Mouse (Mus musculus) embryonic facial prominence, embryonic 10.5 days (tissue): Measurements from ENCODE around the gene Cradd. TPM values are rescaled to one million over a fixed set of nuclear protein-coding genes. Genes with fewer than 3 reads are reported as not detected.

Experiments
- DNase-seq: peaks from one replicate; pipeline ENCODE4 v3.0.0-alpha.2; 2017; ENCODE audit warnings: low spot score
- H3K27ac ChIP-seq: fragments of 300-500 bp; sonication (generic); replicated peaks from 2 replicates; pipeline ENCODE4 v1.5.1; 2016; ENCODE audit warnings: mild to moderate bottlenecking
- H3K27me3 ChIP-seq: fragments of 300-500 bp; sonication (generic); replicated peaks from 2 replicates; pipeline ENCODE4 v1.6.1; 2016; ENCODE audit warnings: low read depth, mild to moderate bottlenecking; ENCODE audit not compliant: poor library complexity, severe bottlenecking
- H3K36me3 ChIP-seq: fragments of 300-500 bp; sonication (generic); replicated peaks from 2 replicates; pipeline ENCODE4 v1.6.1; 2016; ENCODE audit warnings: mild to moderate bottlenecking, moderate library complexity
- H3K4me1 ChIP-seq: fragments of 300-500 bp; sonication (generic); 2 replicates; pipeline ENCODE4 v1.6.1; 2016
- H3K4me3 ChIP-seq: fragments of 300-500 bp; sonication (generic); 2 replicates; pipeline ENCODE4 v1.5.1; 2016; ENCODE audit warnings: mild to moderate bottlenecking, moderate library complexity
- H3K9me3 ChIP-seq: fragments of 300-500 bp; sonication (generic); 2 replicates; pipeline ENCODE4 v1.6.1; 2016; ENCODE audit warnings: mild to moderate bottlenecking
- WGBS: fragments of 180-500 bp; shearing (Covaris S2); methylation state at CpG from one replicate; pipeline ENCODE4 v1.1.7; 2016; 5-methylcytosine and 5-hydroxymethylcytosine counted together
- polyA plus RNA-seq: library from polyadenylated mRNA; unstranded; fragments of >200 nt; fragmentation: Nextera tagmentation; extraction: Ambion mirVana; gene quantifications from 2 replicates; pipeline ENCODE4 v1.2.1, GENCODE M21; 2016

Cradd gene
- polyA plus RNA-seq, 1 experiment from 2014 or later: 13.5 TPM

DNA sequence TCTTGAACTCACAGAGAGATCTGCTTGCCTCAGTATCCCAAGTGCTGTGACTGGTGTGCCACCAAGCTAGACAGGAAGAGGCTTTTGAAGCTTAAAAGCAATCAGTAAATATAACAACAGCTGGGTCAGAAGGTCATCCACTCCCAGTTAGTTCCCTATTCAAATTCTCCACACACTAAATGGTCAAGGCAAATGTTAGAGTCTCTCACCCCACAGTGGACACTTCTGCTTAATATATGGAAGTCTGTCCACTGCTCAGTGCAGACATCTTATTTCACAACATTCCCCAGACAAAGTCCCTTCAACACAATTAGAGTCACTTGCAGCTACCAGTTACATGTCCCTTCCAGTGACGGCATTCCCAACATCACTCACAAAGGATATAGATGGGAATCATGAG lies 44.5 kb downstream of the Cradd start:
- H3K27ac ChIP-seq: no peak overlapping the region
- H3K4me3 ChIP-seq: no peak overlapping the region
- H3K27me3 ChIP-seq: no peaks in the 10 kb centered on the region
- 92% methylated on average over 1 of the region's 1 CpGs for WGBS
- DNase-seq: no peak
- H3K36me3 ChIP-seq: no peaks in the 10 kb centered on the region
- H3K4me1 ChIP-seq: peaks cover 9% of the 10 kb centered on the region; the same call in 1 of the 2 replicates
- H3K9me3 ChIP-seq: no peaks in the 10 kb centered on the region

DNA sequence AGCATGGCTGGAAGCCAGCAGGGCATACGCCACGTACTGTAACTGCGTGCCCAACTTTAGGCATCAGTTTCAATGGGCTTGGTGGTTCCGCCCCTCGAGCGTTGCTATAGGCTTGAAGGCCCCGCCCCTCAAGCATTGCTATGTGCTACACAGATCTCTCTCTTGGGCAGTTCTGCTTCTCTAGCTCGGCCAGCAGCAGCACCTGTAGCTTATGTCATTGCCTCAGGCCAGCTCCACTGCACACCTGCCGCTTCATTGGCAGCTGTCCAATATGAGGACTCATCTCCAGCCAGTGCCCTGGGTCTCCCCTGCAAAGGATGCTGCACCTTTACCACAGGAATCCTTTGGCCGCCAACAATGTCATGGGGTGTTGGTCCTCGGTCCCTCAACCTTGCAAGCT lies 45.8 kb downstream of the Cradd start:
- Histone ChIP-seq H3K36me3 (no peaks in the 10 kb centered on the region), H3K9me3 (no peaks in the 10 kb centered on the region), H3K27me3 (no peaks in the 10 kb centered on the region), H3K4me1 (peaks cover 9% of the 10 kb centered on the region; the same call in 1 of the 2 replicates), H3K4me3 (no peak overlapping the region), H3K27ac (no peak overlapping the region)
- no peak for DNase-seq
- 90% methylated on average over 11 of the region's 11 CpGs for WGBS

DNA sequence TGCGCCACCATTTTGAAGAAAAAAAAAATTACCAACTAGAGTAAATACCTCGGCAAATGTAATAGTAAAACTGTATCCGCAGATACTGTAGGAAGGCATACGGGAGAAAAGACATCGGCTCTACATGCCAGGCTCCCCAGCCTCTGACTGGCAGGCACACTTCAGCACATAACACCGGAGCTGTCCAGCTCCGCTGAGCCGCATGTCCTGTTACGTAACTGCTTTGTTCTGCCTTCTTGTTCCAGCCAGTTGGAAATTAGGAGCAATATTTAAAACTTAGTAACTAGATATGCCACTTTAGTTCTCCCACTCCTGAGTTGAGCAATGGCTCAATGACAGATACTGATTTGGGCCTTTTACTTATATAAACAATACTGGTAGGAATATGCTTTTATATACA lies 48.4 kb downstream of the Cradd start:
- H3K4me3 ChIP-seq: no peak overlapping the region

DNA sequence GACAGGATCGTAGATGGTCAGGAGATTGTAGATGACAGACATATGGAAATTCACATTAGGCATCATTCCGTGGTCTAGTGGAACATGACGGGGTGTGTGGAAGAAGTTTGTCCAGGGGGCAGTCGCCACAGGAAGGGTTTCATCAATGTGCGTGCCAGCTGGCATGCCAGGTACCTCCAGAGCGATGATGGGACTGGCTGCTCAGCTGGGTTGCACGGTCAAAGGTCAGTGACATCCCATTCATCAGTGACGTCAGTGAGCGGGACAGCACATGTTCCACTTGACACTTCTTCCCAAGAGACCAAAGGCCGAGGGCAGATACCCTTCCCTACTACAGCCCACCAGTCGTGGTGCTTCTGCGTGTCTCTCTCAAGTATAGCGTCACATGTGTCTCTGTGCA lies 50.7 kb downstream of the Cradd start:
- H3K27me3 ChIP-seq: no peaks in the 10 kb centered on the region
- 84% methylated on average over 13 of the region's 13 CpGs for WGBS
- peaks cover 3% of the 10 kb centered on the region; the same call in 1 of the 2 replicates for H3K36me3 ChIP-seq
- no peaks in the 10 kb centered on the region for H3K9me3 ChIP-seq
- no peak overlapping the region for H3K27ac ChIP-seq
- no peak overlapping the region for H3K4me3 ChIP-seq
- DNase-seq: no peak
- no peaks in the 10 kb centered on the region for H3K4me1 ChIP-seq

More for the DNA sequence above, 48.4 kb downstream of the Cradd start:
- Histone ChIP-seq H3K27me3 (no peaks in the 10 kb centered on the region), H3K27ac (no peak overlapping the region), H3K4me1 (no peaks in the 10 kb centered on the region), H3K36me3 (peaks cover 3% of the 10 kb centered on the region; the same call in 1 of the 2 replicates), H3K9me3 (no peaks in the 10 kb centered on the region)
- 93% methylated on average over 9 of the region's 9 CpGs for whole genome bisulfite sequencing
- no peak for DNase-seq

DNA sequence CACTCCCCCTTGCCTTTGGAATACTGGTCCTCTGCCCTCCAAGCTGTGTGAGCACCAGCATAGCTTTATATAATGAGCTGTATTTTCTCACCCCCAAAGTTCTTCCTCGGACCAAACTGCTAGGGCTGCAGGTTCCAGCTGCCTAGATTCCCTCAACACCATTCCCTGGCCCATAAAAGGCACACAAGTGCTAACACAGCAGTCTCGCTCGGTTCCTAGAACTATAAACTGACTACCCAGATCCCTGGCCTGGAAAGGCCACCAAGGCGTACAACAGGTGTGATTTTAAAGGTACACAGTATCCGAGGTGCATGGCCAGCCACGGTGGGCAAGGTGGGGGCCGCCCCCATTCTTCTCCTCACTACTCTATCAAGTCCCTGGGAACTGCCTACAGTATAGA lies 54.8 kb downstream of the Cradd start:
- peaks cover 3% of the 10 kb centered on the region; the same call in 1 of the 2 replicates for H3K36me3 ChIP-seq

DNA sequence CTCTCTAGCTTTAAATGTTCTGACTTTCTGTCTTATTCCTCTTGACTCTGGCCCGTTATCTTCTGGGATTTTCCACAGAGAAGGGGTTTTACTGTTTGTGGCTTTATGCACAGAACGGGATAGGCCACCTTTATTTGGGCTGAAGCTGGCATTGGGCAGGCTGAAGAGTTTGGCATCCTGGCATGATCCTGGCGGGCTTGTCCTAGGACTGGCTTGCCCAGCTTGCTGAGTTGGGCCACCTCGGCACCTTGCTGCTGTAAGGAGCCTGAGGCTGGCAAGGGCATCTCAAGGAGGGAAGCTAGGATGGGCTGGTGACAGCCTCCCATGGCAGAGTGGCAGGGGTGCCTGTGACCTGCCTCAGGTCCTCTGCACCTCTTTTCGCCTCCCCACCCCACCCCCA lies 55.6 kb downstream of the Cradd start:
- DNase-seq: no peak
- Histone ChIP-seq H3K36me3 (peaks cover 3% of the 10 kb centered on the region; the same call in 1 of the 2 replicates), H3K27ac (no peak overlapping the region), H3K9me3 (no peaks in the 10 kb centered on the region), H3K4me3 (no peak overlapping the region), H3K4me1 (peaks cover 36% of the 10 kb centered on the region), H3K27me3 (peaks cover 28% of the 10 kb centered on the region)
- WGBS: 82% methylated on average over 5 of the region's 5 CpGs

More for the DNA sequence above, 54.8 kb downstream of the Cradd start:
- H3K4me1 ChIP-seq: peaks cover 34% of the 10 kb centered on the region
- 92% methylated on average over 7 of the region's 7 CpGs for WGBS
- no peak overlapping the region for H3K27ac ChIP-seq
- H3K27me3 ChIP-seq: peaks cover 20% of the 10 kb centered on the region
- H3K9me3 ChIP-seq: no peaks in the 10 kb centered on the region
- H3K4me3 ChIP-seq: no peak overlapping the region
- DNase-seq: no peak

DNA sequence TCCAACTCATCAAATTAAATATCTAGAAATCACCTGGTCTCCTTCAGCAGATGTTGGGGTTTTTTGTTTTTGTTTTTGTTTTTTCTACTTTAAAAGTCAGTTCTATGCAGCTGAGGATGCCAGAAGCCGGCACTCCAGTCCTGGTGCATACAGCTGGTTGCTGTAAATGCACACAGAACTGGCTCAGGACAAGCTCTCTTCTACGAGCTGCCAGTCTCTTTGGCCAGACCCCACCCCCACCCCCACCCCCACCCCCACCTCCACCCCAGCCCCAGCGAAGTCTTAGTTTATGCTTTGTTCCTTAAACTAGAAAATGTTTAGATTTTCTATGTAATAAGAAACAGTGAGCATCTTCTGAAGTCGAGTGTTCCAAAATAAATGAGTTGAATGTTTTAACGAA lies 57.0 kb downstream of the Cradd start:
- Histone ChIP-seq H3K36me3 (no peaks in the 10 kb centered on the region), H3K27ac (no peak overlapping the region), H3K9me3 (no peaks in the 10 kb centered on the region), H3K4me1 (peaks cover 48% of the 10 kb centered on the region), H3K27me3 (peaks cover 40% of the 10 kb centered on the region), H3K4me3 (no peak overlapping the region)
- no peak for DNase-seq
- 28% methylated on average over 5 of the region's 5 CpGs for WGBS

DNA sequence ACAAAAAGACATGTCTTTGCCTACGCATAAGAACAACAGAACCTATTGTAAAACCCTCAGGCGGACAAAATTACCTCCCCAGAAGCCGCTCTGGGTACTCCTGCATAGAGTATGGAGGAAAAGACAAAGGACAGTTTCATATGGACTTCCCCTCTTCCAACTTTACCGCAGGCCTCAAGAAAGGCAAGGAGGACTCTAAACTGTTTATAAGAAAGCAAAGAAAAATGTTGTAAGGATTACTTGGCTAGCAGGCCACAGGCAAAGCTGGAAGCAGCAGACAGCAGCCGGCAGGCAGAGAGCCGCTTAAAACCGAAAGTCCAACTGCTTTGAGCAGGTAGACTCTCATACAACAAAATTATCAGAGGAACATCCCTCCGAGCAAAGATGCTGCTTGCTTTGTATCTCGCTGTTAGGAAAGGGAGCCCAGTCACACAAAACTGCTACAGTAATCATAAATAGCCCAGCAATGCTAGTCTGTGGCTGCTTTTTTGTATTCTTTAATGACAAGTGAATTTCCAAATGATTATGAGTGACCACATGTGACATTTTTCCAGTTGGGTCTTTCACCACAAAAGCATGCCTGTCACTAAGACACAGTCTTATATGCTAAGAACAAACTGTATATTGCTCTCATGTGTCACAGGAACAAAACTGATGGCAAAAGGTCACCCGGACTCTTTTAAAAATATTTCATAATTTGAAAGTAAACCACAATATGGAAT lies 57.7 kb downstream of the Cradd start:
- H3K27ac ChIP-seq: peak overlapping the region; percentile 21; the same call in 1 of the 2 replicates
- H3K36me3 ChIP-seq: no peaks in the 10 kb centered on the region
- no peaks in the 10 kb centered on the region for H3K9me3 ChIP-seq
- peaks cover 40% of the 10 kb centered on the region for H3K27me3 ChIP-seq
- H3K4me1 ChIP-seq: peaks cover 48% of the 10 kb centered on the region
- DNase-seq: peak; percentile 28
- H3K4me3 ChIP-seq: peak overlapping the region; percentile 19; the same call in 1 of the 2 replicates
- 28% methylated on average over 10 of the region's 10 CpGs for WGBS

DNA sequence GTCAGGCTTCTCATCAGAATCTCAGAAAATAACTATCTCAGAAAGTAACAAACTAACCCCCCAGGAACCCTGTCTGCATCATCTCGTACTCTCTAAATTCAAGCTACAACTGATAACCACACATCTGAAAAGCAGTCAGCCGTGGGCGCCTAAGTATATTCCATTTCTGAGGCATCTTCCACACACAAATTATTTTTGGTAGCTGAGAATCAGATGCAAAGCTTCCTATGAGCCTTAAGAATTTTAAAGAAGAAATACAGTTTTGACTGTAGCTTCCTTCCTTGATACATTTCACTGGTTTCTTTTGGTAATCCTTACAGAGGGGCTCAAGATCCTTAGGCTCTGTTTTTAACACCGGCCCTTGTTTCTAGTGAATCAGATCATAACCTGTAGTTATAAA lies 58.4 kb downstream of the Cradd start:
- no peaks in the 10 kb centered on the region for H3K36me3 ChIP-seq
- peaks cover 40% of the 10 kb centered on the region for H3K27me3 ChIP-seq
- DNase-seq: no peak
- WGBS: 40% methylated on average over 4 of the region's 4 CpGs
- H3K4me1 ChIP-seq: peaks cover 48% of the 10 kb centered on the region
- H3K9me3 ChIP-seq: no peaks in the 10 kb centered on the region
- H3K27ac ChIP-seq: no peak overlapping the region
- H3K4me3 ChIP-seq: peak overlapping the region; percentile 62; the same call in 1 of the 2 replicates

DNA sequence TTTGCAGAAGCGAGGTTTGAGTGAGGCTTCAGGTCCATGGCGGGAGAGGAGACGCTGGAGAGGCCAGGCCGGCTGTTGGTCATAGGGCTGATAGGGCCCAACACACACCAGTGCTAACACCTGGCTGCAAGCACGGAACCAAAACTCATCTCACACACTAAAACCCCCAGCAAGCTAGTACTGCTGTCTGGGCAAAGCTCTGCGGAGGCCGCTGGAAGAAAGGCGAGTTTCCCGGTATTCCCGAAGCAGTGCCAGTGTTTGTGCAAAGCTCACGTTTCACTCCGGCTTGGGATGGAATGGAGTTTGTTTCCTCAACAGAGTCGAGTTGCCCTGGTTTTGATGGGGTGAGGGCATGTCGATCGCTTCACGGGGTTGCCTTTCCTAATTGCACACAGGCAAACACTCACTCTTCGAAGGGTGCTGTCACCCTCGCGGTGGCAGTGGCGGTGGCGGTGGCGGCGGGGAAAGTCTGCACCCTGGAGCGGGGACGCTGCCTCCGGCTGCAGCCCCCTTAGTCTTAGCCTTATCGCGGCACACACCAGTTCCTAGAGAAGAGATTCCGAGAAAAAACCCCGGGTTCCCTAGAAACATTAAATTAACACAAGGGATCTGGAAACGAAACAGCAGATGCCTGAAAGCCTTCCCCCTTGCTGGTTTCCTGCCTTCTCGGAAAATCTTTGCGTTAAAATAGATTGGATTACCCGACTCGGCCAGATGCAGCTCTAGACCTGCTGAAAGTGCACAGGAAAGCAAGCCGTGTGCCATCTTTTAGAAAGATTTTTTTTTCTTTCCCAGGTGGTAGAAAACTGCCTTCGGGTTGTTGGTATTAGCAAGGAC lies 59.2 kb downstream of the Cradd start:
- peak; percentile 73 for DNase-seq
- Histone ChIP-seq H3K36me3 (no peaks in the 10 kb centered on the region), H3K9me3 (no peaks in the 10 kb centered on the region), H3K4me1 (peaks cover 48% of the 10 kb centered on the region), H3K27me3 (peaks cover 40% of the 10 kb centered on the region), H3K27ac (peak overlapping the region; percentile 76), H3K4me3 (peak overlapping the region; percentile 62)
- 2% methylated on average over 37 of the region's 37 CpGs for WGBS

DNA sequence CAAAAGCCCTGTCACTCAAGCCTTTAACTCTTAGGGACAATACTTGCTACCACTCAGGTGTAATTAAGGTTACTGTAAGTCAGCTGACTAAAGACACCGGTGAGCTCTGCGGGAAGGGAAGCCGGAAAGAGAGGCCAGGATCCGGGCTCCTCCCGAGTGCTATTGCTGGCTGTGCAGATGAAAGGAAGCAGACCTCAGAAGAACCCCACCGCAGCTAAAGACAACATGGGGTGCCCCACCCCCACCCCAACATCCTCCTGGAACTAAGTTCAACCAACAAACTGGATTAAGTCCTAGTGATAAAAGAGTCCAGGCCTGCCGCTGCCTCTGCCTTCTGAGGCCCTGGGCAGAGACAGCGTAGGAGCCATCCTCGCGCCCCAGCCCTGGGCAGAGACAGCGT lies 61.5 kb downstream of the Cradd start:
- peak; percentile 32 for DNase-seq
- peaks cover 40% of the 10 kb centered on the region for H3K27me3 ChIP-seq
- no peaks in the 10 kb centered on the region for H3K36me3 ChIP-seq
- H3K9me3 ChIP-seq: no peaks in the 10 kb centered on the region
- H3K27ac ChIP-seq: no peak overlapping the region; the same call in 1 of the 2 replicates
- H3K4me3 ChIP-seq: no peak overlapping the region
- 12% methylated on average over 11 of the region's 11 CpGs for WGBS
- H3K4me1 ChIP-seq: peaks cover 51% of the 10 kb centered on the region

DNA sequence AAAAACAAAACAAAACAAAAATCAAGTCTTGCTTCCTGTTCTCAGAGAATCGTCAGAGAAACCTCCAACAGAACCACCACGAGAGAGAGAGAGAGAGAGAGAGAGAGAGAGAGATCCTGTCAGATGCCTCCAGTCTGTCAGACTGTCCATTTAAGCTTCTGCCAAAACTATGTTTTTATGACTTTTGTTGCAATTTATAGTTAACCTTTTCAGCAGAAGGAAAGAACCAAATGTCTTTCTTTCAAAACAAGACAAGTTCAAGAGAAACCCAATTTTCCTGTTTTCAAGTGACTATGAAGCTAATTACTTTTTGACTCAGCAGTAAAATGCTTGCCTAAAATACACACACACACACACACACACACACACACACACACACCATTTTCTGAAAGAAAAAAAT lies 62.7 kb downstream of the Cradd start:
- no peaks in the 10 kb centered on the region for H3K9me3 ChIP-seq
- peaks cover 47% of the 10 kb centered on the region for H3K4me1 ChIP-seq
- no peak for DNase-seq
- no peaks in the 10 kb centered on the region for H3K36me3 ChIP-seq
- no peak overlapping the region for H3K4me3 ChIP-seq
- peaks cover 36% of the 10 kb centered on the region for H3K27me3 ChIP-seq
- WGBS: 26% methylated on average over 2 of the region's 2 CpGs
- no peak overlapping the region for H3K27ac ChIP-seq
